Mouse (Mus musculus) bone marrow macrophage, adult 2 months (primary cell): Measurements from ENCODE around the gene Ebf1. TPM values are rescaled to one million over a fixed set of nuclear protein-coding genes. Genes with fewer than 3 reads are reported as not detected.
"Not testable (repeated sequence)": the region's sequence is repeated elsewhere in the genome, so short reads cannot be mapped to it uniquely, and the experiment has no call there.

Source experiments
- H3K27ac ChIP-seq: 2 replicates; pipeline ENCODE4 v1.5.1; 2012; ENCODE audit warnings: low read depth, low read length; ENCODE audit not compliant: insufficient read depth
- H3K4me1 ChIP-seq: 2 replicates; pipeline ENCODE4 v1.6.1; 2012; ENCODE audit warnings: low read length; ENCODE audit not compliant: control insufficient read depth, insufficient read depth
- H3K4me3 ChIP-seq: 2 replicates; pipeline ENCODE4 v1.5.1; 2012; ENCODE audit warnings: mild to moderate bottlenecking, low read length, moderate library complexity; ENCODE audit not compliant: insufficient read depth
- CTCF ChIP-seq: IDR thresholded peaks from 2 replicates; pipeline ENCODE4 v1.5.1; 2012; ENCODE audit warnings: low read depth, mild to moderate bottlenecking, low read length, moderate library complexity
- POLR2A ChIP-seq: IDR thresholded peaks from 2 replicates; pipeline ENCODE4 v1.6.1; 2012; ENCODE audit warnings: mild to moderate bottlenecking, low read depth, low read length, borderline replicate concordance
- polyA plus RNA-seq: library from polyadenylated mRNA; stranded (reverse); fragments of >200 nt; gene quantifications from 2 replicates; pipeline ENCODE4 v1.2.4, GENCODE M21; 2012; ENCODE audit not compliant: missing spikeins, insufficient read depth, insufficient read length

The Ebf1 gene
- 0.32 and 0.49 TPM in 2 replicates for polyA plus RNA-seq

DNA sequence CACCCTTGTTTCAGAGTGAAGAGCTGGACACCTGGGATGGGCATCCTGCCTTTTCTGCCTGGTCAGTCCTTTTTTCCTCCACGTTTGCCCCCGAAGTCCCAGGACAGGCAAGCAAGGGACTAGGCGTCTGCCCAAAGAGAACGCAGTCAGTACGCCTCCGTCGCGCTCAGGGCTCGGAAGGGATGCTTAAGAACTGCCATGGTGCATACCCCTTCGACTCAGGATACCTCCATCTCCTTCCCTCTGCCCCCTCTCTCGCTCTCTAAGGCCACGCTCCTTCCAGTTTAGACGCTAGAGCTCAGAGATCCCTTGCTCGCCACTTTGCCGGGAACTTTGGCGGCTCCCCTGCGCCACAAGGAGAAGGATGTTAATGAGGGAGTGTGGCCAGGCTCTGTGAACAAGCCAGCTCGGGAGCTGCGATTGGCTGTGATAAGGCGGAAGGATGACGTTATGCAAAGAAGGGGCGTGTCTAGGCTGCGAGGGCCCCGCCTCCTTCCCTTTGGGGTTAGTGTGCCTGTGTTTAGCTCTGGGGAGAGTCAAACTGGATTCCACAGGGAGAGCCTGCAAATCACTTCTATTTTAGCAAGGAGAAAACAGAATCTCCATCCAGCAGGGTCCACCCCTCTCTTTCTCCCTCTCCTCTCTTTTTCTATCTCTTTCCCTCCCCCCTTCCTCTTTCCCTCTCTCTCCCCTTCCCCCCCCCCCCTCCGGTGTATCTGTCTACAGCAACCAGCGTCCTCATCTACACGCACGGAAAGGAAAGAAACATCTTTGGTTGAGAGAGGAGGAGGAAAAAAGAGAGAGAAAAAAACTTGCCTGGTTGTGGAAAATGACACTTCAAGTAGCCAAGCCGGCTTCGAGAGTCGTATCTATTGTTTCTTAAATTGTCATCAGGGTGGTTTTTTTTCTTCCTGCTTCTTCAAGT, at the start of gene Ebf1:
Ebf1 (plus strand) TSS at position 530 of the 925 bp plus-strand sequence.
- Histone ChIP-seq H3K4me1 (no peaks in the 10 kb centered on the region), H3K27ac (no peak within 1 kb of the TSS), H3K4me3 (peak within 1 kb of the TSS; percentile 56)
- TF ChIP-seq POLR2A = no peak
- no peak for TF ChIP-seq CTCF

DNA sequence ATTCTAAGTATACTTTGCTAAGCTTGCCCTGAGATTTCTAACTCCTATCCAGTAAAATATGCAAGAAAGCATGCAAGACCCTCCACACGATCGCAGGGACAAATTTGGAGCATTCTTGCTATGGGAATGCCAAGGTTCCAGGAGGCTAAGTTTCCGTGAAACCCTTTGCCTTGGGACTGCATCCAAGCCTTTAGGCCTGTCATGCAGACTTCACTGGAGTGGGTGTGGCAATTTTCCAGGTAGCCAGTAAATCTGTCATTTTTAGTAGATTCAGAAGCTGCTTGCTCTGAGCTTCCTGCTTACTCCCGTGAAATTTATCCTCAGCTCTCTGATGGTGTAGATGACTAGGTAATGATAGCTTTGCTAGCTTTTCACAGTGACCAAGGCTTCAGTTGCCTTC, 46.8 kb upstream of the Ebf1 start:
- H3K4me3 ChIP-seq, H3K27ac ChIP-seq, H3K4me1 ChIP-seq: not testable (repeated sequence)

DNA sequence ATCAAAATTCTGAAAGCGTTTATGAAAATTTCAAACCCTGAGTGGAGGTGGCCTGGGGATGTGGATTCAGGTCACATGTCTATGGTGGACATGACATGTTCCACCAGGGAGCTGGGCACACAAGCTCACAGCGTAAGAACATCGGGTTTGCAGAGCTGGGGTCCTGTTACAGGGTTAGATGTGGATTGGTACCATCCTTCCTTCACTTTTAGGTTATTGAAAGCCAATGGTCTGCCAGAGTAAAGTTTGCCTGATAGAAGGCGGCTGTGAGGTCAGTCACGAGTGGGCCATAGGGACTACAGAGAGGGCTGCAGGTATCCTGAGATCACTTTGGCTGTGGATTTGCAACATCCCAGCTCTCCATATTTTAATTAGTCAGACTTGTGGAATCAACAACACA, 44.3 kb upstream of the Ebf1 start:
- TF ChIP-seq POLR2A = no peak
- no peak for TF ChIP-seq CTCF
- Histone ChIP-seq H3K27ac (no peak overlapping the region), H3K4me1 (peaks cover 1% of the 10 kb centered on the region), H3K4me3 (no peak overlapping the region)

DNA sequence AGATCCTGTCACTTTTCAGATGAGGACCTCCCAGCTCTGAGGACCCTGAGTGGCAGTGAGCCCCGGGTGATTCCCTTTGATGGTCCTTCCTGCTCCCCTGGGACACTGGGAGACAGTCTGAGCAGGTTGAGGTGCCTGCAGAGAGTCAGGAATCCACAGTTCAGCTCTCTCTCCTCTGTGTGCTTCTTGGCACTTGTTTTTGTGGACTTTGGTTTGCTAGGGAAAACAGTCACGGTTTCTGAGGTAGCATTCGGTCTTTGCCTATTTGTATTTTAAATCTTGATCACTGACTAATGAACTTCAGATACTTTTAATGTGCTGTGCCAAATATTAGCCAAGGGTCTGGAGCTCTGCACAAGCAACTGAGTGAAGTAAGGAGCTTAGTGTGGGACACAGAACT, 43.7 kb upstream of the Ebf1 start:
- peaks cover 3% of the 10 kb centered on the region for H3K4me1 ChIP-seq
- no peak overlapping the region for H3K27ac ChIP-seq

DNA sequence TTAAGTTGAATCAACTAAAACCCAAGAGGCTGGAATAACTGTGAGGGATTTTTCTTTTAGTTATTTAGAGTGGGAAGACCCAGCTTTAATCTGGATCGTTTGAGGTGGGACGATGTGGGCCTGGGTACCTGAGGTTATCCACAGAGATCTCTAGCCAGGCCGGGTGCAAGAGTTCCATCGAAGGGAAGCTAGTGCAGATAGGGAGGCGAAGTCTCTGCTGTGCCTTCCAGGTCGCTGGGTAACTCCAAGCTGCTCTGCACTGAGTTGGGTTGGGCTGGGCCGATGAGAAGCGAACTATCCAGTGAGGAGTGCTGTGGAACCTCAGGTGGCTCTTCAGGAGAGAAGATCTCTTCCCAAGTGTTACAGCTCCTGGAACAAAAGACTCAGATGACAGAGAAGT, 42.7 kb upstream of the Ebf1 start:
- Histone ChIP-seq H3K4me3 (no peak overlapping the region), H3K4me1 (peaks cover 3% of the 10 kb centered on the region), H3K27ac (no peak overlapping the region)
- no peak for TF ChIP-seq CTCF
- no peak for TF ChIP-seq POLR2A

More for the DNA sequence above, 43.7 kb upstream of the Ebf1 start:
- H3K4me3 ChIP-seq = no peak overlapping the region
- TF ChIP-seq CTCF (no peak), POLR2A (no peak)

DNA sequence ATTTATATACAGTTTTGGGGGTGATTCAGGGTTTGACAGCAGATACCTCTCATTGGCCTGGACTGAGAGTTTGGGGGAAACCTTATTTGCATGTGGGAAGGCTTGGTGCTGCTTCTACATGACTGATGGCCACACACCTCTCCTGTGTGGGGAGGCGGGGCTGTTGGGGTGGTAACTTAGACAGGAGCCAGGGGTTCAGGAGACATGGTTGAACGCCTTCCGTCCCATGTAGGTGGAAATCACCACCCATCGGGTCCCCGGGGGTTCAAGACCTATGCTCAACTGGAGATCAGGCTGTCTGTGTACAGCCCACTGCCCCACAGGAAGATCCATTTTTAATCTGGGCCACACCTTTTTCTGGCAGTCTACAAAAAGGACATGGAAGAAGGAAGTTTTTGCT, 42.3 kb upstream of the Ebf1 start:
- Histone ChIP-seq H3K27ac (no peak overlapping the region), H3K4me1 (peaks cover 3% of the 10 kb centered on the region), H3K4me3 (no peak overlapping the region)
- TF ChIP-seq CTCF = no peak
- no peak for TF ChIP-seq POLR2A

DNA sequence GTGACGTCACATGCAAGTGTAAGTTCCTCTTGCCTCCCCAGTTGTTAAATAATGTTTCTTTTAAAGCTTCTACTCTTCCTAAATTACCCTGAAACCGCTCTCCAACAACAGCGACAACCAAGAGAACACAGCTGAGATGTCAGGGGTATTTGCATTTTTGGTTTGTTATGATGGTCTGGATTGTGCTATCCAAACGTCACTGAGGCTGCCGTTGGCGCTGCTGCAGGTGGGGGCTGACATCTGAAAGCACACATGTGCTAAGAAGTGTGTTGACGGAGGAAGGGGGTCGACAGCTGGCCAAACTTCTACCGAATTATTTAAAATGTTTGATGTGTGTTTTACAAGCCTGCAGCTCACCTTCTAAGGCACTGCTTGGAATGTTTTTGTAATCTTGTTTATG, 39.2 kb upstream of the Ebf1 start:
- H3K27ac ChIP-seq = no peak overlapping the region
- H3K4me3 ChIP-seq = no peak overlapping the region
- TF ChIP-seq POLR2A = no peak
- TF ChIP-seq CTCF = no peak
- peaks cover 8% of the 10 kb centered on the region for H3K4me1 ChIP-seq

DNA sequence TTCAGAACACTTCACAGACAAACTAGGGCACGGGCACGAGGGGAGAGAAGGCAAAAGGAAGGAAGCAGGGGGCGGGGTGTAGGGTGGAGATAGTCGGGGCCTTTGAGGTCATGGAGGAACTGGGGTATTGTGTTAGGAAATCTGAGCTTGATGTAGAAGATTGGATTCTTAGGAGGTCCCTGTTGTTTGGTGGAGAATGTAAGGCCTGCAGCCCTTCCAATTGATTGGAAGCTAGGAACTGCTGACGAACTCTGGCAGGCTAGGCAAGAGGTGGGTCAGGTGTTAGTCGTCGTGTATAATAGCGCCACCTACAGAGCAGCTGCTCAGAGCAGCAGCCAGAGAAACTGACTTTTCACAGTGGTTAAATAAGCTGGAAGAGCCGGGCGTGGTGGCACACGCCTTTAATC, 35.8 kb upstream of the Ebf1 start:
- Histone ChIP-seq H3K27ac (no peak overlapping the region), H3K4me3 (peak overlapping the region; percentile 31), H3K4me1 (peaks cover 8% of the 10 kb centered on the region)
- no peak for TF ChIP-seq POLR2A
- TF ChIP-seq CTCF = peak; percentile 90

DNA sequence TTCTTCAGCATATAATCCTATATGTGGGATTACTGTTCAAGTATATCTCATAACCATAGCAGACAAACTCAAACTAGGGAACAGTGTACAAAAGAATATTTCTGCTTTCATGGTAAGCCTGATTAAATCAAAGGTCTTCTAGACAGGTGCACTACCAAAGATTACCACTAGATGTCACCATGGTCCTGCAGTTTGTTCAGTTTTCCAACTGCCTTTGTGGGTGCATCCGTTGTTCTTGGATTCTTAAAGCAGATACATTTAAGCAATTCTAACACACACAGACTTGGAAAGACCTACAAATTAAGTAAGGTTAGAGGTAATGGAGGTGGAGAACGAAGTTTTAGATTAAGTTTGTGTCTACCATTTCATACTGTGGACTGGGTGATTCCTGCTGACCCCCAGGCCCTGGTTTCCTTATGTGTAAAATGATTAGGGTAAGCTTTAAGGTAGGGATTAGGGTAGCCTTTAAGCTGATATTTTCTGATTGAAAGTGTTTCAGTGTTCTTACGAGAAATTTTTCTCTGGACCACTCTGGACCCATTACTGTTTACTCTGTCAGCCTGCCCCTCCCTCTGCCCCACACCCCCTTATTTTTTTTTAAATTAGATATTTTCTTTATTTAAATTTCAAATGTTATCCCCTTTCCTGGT, 30.9 kb upstream of the Ebf1 start:
- no peaks in the 10 kb centered on the region for H3K4me1 ChIP-seq
- no peak overlapping the region for H3K4me3 ChIP-seq
- no peak overlapping the region for H3K27ac ChIP-seq
- no peak for TF ChIP-seq CTCF
- TF ChIP-seq POLR2A = no peak

DNA sequence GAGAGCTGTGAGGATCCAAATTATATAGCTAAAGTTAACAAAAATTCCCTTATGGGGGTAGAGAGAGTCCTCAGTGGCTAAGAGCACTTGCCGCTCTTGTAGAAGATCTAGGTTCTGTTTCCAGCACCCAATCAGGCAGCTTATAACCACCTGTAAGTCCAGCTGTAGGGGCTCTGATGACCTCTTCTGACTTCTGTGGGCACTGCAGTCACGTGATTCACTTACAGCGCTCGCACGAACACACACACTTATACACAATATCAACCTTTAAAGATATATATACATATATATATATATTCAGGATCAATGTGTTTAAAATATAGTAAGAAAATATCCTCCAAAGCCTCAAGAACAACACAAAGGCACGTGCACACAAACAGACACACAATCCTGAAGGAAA, 24.1 kb upstream of the Ebf1 start:
- TF ChIP-seq POLR2A = no peak
- TF ChIP-seq CTCF = no peak
- Histone ChIP-seq H3K27ac (no peak overlapping the region), H3K4me3 (no peak overlapping the region), H3K4me1 (no peaks in the 10 kb centered on the region)

DNA sequence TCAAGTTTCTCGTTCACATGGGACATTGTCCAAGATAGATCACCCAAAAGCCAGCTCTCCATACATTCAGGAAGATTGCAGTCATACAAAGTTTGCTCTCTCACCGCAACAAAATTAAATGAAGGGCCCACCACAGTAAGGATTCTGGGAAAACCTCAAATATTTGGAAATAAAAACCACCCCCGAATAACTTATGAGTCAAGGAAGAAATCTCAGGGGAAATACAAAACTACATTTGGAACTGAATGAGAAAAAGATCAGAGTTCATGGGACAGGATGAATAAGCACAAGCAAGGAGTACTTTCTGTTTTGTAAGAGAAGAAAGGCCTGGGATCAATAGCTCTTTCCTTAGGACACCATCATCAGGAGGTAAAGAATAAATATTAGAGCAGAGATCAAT, 22.3 kb upstream of the Ebf1 start:
- TF ChIP-seq CTCF (no peak), POLR2A (no peak)
- Histone ChIP-seq H3K27ac (no peak overlapping the region), H3K4me3 (no peak overlapping the region), H3K4me1 (no peaks in the 10 kb centered on the region)
